Mouse (Mus musculus) cortical plate, adult 2 months (tissue): Measurements from ENCODE around the gene Acvr1b. TPM values are rescaled to one million over a fixed set of nuclear protein-coding genes. Genes with fewer than 3 reads are reported as not detected.

Experiments
- H3K27ac ChIP-seq: fragments of 200-500 bp; 2 replicates; pipeline ENCODE4 v1.5.1; 2012; ENCODE audit warnings: low read length, control low read depth, inconsistent platforms; ENCODE audit not compliant: insufficient read depth
- H3K4me1 ChIP-seq: fragments of 200-500 bp; 2 replicates; pipeline ENCODE4 v1.6.1; 2011; ENCODE audit warnings: low read length; ENCODE audit not compliant: control insufficient read depth, insufficient read depth
- H3K4me3 ChIP-seq: fragments of 200-500 bp; 2 replicates; pipeline ENCODE4 v1.5.1; 2011; ENCODE audit warnings: mild to moderate bottlenecking, low read length, control low read depth; ENCODE audit not compliant: insufficient read depth
- CTCF ChIP-seq: fragments of 200-500 bp; IDR thresholded peaks from 2 replicates; pipeline ENCODE4 v1.5.1; 2011; ENCODE audit warnings: mild to moderate bottlenecking, control low read depth, low read length; ENCODE audit not compliant: insufficient read depth; ENCODE audit errors: extremely low read depth
- POLR2A ChIP-seq: fragments of 200-500 bp; IDR thresholded peaks from 2 replicates; pipeline ENCODE4 v1.6.1; 2011; ENCODE audit warnings: mild to moderate bottlenecking, low read length, control low read depth; ENCODE audit not compliant: insufficient read depth; ENCODE audit errors: extremely low read depth
- polyA plus RNA-seq: library from polyadenylated mRNA; depleted of rRNA; stranded (reverse); fragments of >200 nt; gene quantifications from 2 replicates; pipeline ENCODE4 v1.2.3, GENCODE M21; 2012

Acvr1b gene
- polyA plus RNA-seq, 1 experiment: 70.5 TPM

DNA sequence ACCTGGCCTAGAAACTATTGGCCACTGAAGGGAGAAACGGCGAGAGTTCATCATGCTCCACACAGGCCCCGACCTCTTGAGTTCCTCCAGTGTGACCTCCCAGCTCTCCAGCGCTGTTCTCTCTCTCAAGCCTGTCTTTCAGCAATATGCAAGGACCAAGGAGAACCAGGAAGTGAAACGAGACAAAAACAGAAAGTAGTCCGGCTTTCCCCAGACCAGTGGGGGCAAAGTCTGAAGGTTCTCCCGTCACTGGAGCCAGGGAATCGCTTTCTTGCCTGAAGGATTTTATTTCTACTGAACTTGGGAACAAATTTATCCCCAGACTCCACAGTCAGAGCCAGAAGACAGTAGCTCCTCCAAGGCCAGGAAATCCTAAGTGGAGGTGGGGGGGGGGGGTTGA, 29.1 kb upstream of the Acvr1b start:
- Histone ChIP-seq H3K27ac (no peak overlapping the region), H3K4me1 (peaks cover 5% of the 10 kb centered on the region), H3K4me3 (no peak overlapping the region)
- TF ChIP-seq CTCF (no peak), POLR2A (no peak)

DNA sequence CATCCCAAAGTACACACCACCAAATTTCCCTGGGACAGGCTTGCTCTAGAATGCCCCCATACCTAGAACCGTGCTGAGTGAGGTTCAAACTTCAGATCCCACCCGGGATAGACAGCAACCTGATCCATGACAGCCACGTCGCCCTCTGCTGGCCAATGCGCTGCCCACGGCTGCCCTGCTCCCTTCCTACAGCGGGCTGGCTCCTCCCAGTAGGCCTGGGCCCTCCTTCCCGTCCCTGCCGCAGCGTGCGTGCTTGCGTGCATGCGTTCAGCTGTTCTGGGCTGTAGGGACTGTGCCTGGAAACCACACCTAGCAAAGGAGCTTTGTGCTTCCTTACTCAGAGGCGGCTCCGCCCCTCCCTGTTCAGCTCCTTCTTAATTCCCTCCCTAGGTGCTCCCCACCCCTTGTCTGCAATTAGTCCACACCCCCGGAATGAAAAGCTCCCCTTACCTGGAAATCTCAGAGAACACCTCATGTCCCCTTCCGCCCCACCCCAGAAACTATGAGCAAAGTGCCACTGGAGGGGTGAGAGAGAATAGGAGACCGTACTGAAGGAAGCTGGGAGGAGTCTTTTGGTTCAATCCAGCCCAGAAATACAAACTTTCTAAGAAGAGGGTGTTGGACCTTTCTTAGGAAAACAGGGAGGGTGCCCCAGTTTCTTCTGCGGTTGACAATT, 28.3 kb upstream of the Acvr1b start:
- Histone ChIP-seq H3K27ac (no peak overlapping the region), H3K4me1 (peaks cover 5% of the 10 kb centered on the region), H3K4me3 (no peak overlapping the region)
- peak; percentile 88 for TF ChIP-seq POLR2A
- peak; percentile 88 for TF ChIP-seq CTCF

DNA sequence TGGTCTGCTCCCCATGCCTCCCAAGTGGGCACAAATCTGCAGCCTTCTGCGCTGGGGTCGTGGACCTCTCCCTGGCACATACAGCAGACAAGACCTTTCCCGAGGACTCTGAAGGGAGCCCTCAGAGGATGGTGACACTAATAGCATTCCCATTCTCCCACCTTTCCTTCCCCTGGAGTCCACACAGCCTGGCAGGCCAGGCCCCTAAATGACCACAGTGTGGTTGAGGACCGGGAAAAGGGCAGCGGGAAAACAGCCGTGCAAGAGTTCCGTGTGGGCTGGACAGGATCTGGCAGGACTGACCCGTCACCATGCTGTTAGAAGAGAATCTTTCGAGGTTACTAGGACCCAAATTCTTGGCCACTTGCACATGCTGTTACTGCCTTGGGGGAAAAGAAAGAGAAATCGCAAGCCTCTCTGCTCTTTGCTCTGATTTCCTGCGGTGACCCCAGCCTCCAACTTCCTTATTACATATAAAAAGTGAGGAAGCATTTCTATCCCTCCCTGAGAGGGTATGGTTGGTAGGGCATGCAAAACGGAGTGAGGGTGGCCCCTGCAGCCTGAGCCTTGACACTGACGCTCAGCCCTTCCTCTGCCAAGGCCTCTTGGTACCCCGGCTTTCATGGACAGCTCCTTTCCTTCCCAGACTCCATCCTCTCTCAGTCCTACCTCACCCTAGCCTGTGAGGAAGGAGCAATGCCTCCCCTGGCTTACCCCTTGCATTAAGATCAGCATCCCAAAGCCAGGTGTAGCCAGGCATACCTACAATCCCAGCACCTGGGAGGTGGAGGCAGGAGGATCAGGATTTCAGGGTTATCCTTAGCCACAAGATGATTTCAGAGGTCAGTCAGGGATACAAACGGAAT, 27.5 kb upstream of the Acvr1b start:
- H3K27ac ChIP-seq: no peak overlapping the region

DNA sequence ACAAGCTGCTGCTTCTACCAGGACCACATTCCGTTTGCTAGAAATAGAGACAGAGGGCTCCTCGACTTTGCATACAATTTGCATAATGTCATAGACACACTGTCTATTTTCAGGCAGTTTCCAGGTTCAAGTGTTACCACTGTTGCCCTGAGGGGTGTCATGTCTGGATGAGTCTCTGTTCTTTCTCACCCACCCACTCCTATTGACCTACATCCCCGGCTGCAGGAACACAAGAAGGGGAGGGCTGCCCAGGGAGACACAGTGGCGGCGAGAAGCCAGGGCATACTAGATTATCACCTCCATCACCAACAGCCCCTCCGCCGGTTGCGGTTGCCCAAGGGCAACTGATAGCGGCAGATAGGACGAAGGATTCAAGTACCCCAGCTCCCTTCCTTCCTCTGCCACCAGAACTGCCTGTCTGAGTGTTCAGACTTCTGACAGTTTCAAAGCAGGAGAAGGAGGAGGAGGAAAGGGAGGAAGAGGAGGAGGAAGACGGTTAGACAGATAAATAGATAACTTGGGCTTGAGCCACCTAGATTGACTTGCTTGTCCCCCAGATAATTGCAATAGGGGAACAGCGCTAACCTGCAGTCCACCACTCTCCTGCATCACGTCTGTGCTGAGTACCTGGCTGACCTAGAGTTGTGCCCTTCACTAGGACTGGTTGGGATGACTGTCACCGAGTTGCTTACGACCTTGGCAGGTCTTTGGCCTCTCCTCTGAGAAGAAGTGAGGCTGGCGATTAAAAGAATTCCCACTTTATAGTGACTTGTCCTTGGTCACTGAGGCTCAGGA, 26.6 kb upstream of the Acvr1b start:
- no peak for TF ChIP-seq POLR2A
- H3K27ac ChIP-seq: no peak overlapping the region
- peaks cover 7% of the 10 kb centered on the region for H3K4me1 ChIP-seq
- H3K4me3 ChIP-seq: no peak overlapping the region

More for the DNA sequence above, 27.5 kb upstream of the Acvr1b start:
- no peak for TF ChIP-seq POLR2A
- no peak for TF ChIP-seq CTCF
- no peak overlapping the region for H3K4me3 ChIP-seq
- peaks cover 5% of the 10 kb centered on the region for H3K4me1 ChIP-seq

DNA sequence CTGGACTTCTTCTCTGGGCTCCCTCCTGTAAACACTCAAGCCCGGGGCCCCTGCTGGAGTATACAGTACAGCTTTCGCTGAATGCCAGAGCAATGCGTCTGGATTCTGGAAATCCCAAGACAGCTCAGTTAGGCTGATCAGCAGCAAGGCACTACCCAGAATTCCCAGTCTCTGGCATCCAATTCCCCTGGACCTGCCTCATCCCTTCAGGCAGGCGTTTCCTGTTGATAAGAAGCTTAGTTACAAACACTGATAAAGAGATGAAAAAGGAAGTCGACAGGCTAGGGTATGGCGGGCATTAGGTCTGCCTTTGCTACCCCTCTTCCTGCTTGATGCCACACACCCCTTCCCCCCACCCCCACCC, 26.0 kb upstream of the Acvr1b start:
- Histone ChIP-seq H3K4me1 (peaks cover 8% of the 10 kb centered on the region), H3K27ac (no peak overlapping the region), H3K4me3 (no peak overlapping the region)
- TF ChIP-seq CTCF (no peak), POLR2A (no peak)

DNA sequence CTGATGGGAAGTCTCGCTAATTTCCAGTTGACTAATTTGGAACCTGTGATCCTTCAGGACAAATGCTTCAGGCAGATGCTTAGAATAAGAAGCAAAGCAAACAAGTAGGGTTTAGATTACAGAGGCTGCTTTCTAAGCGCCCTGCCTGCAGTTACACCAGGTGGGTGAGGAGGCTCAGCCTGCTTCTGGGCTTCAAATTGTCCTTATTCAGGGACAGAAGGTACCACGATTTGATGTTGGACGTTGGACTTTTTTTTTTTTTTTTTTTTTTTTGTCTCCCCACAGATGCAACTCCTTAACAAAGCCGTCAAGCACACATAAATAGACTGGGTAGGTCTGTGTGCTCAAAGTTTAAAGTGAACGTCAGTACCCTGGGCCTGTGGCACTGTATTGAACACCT, 25.3 kb upstream of the Acvr1b start:
- no peak overlapping the region for H3K4me3 ChIP-seq
- no peak for TF ChIP-seq CTCF
- no peak for TF ChIP-seq POLR2A
- H3K4me1 ChIP-seq: peaks cover 9% of the 10 kb centered on the region
- H3K27ac ChIP-seq: no peak overlapping the region

DNA sequence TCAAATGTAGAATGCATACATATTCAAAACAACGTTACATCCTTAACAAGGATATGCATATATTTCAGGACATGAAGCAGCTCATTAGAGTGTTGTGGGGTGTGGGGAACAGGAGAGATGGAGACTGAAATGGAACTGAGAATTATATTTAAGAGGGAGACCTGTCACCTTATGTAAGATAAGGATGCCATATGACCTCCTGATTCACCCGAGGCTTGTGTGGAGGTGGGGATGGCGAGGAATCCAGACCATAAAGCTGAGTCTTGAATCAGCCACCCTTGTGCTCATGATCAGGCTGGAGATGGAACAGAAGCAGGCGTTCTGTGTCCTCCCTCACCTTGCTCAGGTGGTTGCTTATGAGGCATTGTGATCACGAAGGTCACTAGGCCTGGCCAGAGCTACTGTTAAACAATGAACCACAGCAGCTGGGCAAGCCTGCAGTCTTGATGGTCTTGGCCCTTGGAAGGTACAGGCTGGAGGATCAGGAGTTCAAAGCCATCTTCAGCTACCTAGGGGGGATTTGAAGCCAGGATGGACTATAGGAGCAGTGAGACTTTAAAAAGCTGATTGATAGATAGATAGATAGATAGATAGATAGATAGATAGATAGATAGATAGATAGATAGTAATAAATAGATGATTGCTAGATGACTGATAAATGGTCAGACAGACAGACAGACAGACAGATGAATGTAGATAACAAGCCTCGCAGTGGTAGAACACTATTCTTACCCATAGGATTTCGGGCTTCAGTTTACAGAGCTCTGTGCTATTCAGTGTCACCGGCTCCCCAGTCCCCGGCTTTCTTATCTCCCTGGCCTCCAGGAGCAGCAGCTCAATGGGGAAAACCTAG, 22.2 kb upstream of the Acvr1b start:
- no peak for TF ChIP-seq CTCF
- no peak for TF ChIP-seq POLR2A
- Histone ChIP-seq H3K4me3 (no peak overlapping the region), H3K4me1 (peaks cover 9% of the 10 kb centered on the region), H3K27ac (no peak overlapping the region; the same call in 1 of the 2 replicates)

DNA sequence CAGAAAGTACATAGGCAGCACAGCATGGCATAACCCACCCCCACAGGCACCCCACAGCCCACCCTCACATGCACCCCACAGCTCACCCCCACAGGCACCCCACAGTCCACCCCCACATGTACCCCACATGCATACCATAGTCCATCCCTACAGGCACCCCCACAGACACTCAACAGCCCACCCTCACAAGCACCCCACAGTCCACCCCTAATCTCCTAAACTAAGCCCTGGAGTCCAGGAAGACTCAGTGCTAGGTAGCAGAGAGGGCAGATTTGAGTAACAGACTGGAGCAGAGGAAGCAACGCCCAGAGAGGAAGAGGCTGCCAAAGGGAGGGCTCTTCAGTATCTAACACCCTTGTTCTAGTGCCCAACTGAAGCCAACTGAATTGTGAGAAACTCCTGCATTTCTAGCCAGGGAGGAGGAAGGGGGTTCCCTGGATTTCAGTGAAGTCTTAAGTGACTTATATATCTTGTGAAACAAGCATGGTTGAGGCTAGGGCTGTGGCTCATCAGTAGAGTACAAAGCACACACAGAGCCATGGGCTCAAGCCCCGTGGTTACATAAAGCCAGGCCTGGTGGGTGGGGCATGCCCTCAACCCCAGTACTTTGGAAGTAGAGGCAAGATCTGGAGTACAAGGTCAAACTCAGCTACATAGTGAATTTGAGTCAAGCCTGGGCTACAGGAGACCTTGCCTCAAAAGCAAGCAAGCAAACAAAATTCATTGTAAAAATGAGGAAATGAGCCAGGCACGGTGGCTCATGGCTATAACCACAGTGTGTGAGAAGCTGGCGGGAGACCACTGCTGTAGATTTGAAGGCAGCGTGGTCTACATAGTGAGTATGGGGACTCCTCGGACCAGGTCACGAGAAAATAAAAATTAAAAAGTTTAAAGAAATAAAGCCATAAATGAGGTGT, 18.9 kb upstream of the Acvr1b start:
- Histone ChIP-seq H3K4me1 (peaks cover 5% of the 10 kb centered on the region), H3K4me3 (no peak overlapping the region), H3K27ac (no peak overlapping the region)
- no peak for TF ChIP-seq POLR2A
- TF ChIP-seq CTCF: no peak
